22 mouse cellular contexts compared by ENCODE assay signal in the genomic region with DNA sequence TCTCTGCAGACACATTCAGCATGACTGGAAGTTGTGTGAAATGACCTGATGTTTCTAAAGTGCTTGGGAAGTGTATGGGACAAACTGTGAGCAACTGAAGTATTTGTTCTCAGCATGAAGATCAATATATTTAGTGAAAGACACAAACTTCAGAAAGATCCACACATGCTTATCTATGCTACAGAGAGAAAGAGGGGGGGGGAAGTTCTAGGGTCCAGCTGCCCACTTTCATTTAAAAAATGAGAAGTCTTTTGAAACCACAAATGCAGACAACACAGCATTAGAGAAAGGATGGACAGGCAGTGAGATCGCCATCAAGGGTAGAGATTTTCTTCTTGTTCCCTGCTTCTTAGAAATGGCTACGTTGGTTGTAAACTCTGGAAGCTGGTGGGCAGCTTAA.
DNase-seq lines count a peak whose midpoint lies in the region; ATAC-seq and TF ChIP-seq lines count a peak whose summit lies in the region.
"Had no signal": no experiment of that assay in that cellular context is flagged by ENCODE, and none has a peak within 500 bp of the region (broad histone marks: within the 10 kb centered on the region; RNA-seq: fewer than 3 reads in every experiment).

No protein-coding gene starts in this region.

- no peaks in the 10 kb centered on the region for H3K36me3 ChIP-seq in hindbrain, embryonic 10.5 days
- no peaks in the 10 kb centered on the region for H3K36me3 ChIP-seq in hindbrain, postnatal 0 days (ENCODE audit: insufficient read depth, low read length)
- H3K36me3 ChIP-seq in midbrain, embryonic 10.5 days, result no peaks in the 10 kb centered on the region
- H3K36me3 ChIP-seq in midbrain, embryonic 16.5 days (ENCODE audit: control insufficient read depth, insufficient read depth, low read length), result no peaks in the 10 kb centered on the region
- no peaks in the 10 kb centered on the region; the same call in 1 of the 2 replicates for H3K36me3 ChIP-seq in limb, embryonic 10.5 days
- H3K36me3 ChIP-seq in intestine, postnatal 0 days (ENCODE audit: control insufficient read depth, insufficient read depth), result no peaks in the 10 kb centered on the region
- H3K36me3 ChIP-seq: heart, embryonic 10.5 days; hindbrain, embryonic 13.5 days had no signal

- no peak for TF ChIP-seq CTCF in hindbrain, postnatal 0 days (IDR thresholded peaks at IDR 0.05; ENCODE audit: low read depth)
- TF ChIP-seq CTCF in intestine, postnatal 0 days (IDR thresholded peaks at IDR 0.05; ENCODE audit: low read depth), result no peak

- H3K27me3 ChIP-seq in hindbrain, embryonic 10.5 days (ENCODE audit: insufficient read depth, poor library complexity, severe bottlenecking), result no peaks in the 10 kb centered on the region
- H3K27me3 ChIP-seq in hindbrain, postnatal 0 days (ENCODE audit: insufficient read depth, low read length), result no peaks in the 10 kb centered on the region
- no peaks in the 10 kb centered on the region for H3K27me3 ChIP-seq in midbrain, embryonic 10.5 days (ENCODE audit: low read depth, poor library complexity, severe bottlenecking)
- H3K27me3 ChIP-seq in midbrain, embryonic 16.5 days (ENCODE audit: control insufficient read depth, insufficient read depth, low read depth, low read length), result no peaks in the 10 kb centered on the region
- no peaks in the 10 kb centered on the region for H3K27me3 ChIP-seq in limb, embryonic 10.5 days (ENCODE audit: low read depth, poor library complexity, severe bottlenecking)
- no peaks in the 10 kb centered on the region for H3K27me3 ChIP-seq in intestine, postnatal 0 days (replicated peaks; ENCODE audit: control insufficient read depth, insufficient read depth, low read length)
- H3K27me3 ChIP-seq: CH12.LX; hindbrain, embryonic 13.5 days had no signal

- no peak overlapping the region for H3K9ac ChIP-seq in hindbrain, postnatal 0 days (replicated peaks; ENCODE audit: low read length)
- H3K9ac ChIP-seq in midbrain, embryonic 16.5 days (ENCODE audit: low read depth, low read length), result no peak overlapping the region
- no peak overlapping the region for H3K9ac ChIP-seq in intestine, postnatal 0 days (ENCODE audit: low read depth, low read length)
- H3K9ac ChIP-seq: hindbrain, embryonic 13.5 days had no signal

- H3K4me1 ChIP-seq in hindbrain, embryonic 10.5 days (replicated peaks), result peaks cover 15% of the 10 kb centered on the region
- no peaks in the 10 kb centered on the region for H3K4me1 ChIP-seq in hindbrain, postnatal 0 days (ENCODE audit: insufficient read depth, low read length)
- H3K4me1 ChIP-seq in midbrain, embryonic 10.5 days, result peaks cover 28% of the 10 kb centered on the region
- no peaks in the 10 kb centered on the region for H3K4me1 ChIP-seq in midbrain, embryonic 16.5 days (ENCODE audit: control insufficient read depth, insufficient read depth, low read length)
- peaks cover 60% of the 10 kb centered on the region for H3K4me1 ChIP-seq in limb, embryonic 10.5 days
- no peaks in the 10 kb centered on the region for H3K4me1 ChIP-seq in intestine, postnatal 0 days (replicated peaks; ENCODE audit: control insufficient read depth, insufficient read depth, low read length)

- WGBS in hindbrain, embryonic 10.5 days, result 82% methylated on average over 2 of the region's 2 CpGs
- 89% methylated on average over 2 of the region's 2 CpGs for WGBS in hindbrain, postnatal 0 days
- WGBS in midbrain, embryonic 10.5 days, result 86% methylated on average over 2 of the region's 2 CpGs
- WGBS in midbrain, embryonic 16.5 days, result 78% methylated on average over 2 of the region's 2 CpGs
- 83% methylated on average over 2 of the region's 2 CpGs for WGBS in limb, embryonic 10.5 days
- WGBS in intestine, postnatal 0 days, result 89% methylated on average over 2 of the region's 2 CpGs

- no peaks in the 10 kb centered on the region for H3K9me3 ChIP-seq in hindbrain, embryonic 10.5 days
- H3K9me3 ChIP-seq in hindbrain, postnatal 0 days (ENCODE audit: low read length), result no peaks in the 10 kb centered on the region
- H3K9me3 ChIP-seq in midbrain, embryonic 10.5 days (replicated peaks), result no peaks in the 10 kb centered on the region
- no peaks in the 10 kb centered on the region for H3K9me3 ChIP-seq in midbrain, embryonic 16.5 days (replicated peaks; ENCODE audit: control insufficient read depth, low read length, poor library complexity, severe bottlenecking)
- no peaks in the 10 kb centered on the region for H3K9me3 ChIP-seq in limb, embryonic 10.5 days (replicated peaks)
- no peaks in the 10 kb centered on the region for H3K9me3 ChIP-seq in intestine, postnatal 0 days (ENCODE audit: control insufficient read depth)
- H3K9me3 ChIP-seq: heart, embryonic 10.5 days; hindbrain, embryonic 13.5 days had no signal

- no peak overlapping the region for H3K4me2 ChIP-seq in hindbrain, postnatal 0 days (ENCODE audit: low read depth, low read length)
- H3K4me2 ChIP-seq in midbrain, embryonic 16.5 days (ENCODE audit: low read length), result no peak overlapping the region
- H3K4me2 ChIP-seq in intestine, postnatal 0 days (replicated peaks; ENCODE audit: low read depth), result no peak overlapping the region
- H3K4me2 ChIP-seq: hindbrain, embryonic 13.5 days had no signal

- 0 out of 2 replicates have a peak overlapping the region, but pooled peaks have one; percentile 43 for H3K27ac ChIP-seq in hindbrain, embryonic 10.5 days
- H3K27ac ChIP-seq in hindbrain, postnatal 0 days, result no peak overlapping the region
- peak overlapping the region; percentile 67 for H3K27ac ChIP-seq in midbrain, embryonic 10.5 days (replicated peaks)
- no peak overlapping the region for H3K27ac ChIP-seq in midbrain, embryonic 16.5 days (ENCODE audit: low read length)
- H3K27ac ChIP-seq in limb, embryonic 10.5 days, result peak overlapping the region; percentile 83
- no peak overlapping the region for H3K27ac ChIP-seq in intestine, postnatal 0 days (ENCODE audit: low read depth, low read length)
- H3K27ac ChIP-seq: hindbrain, embryonic 13.5 days had no signal

- no peak overlapping the region for H3K4me3 ChIP-seq in hindbrain, embryonic 10.5 days
- no peak overlapping the region for H3K4me3 ChIP-seq in hindbrain, postnatal 0 days (ENCODE audit: low read length)
- H3K4me3 ChIP-seq in midbrain, embryonic 10.5 days, result no peak overlapping the region
- no peak overlapping the region for H3K4me3 ChIP-seq in midbrain, embryonic 16.5 days (ENCODE audit: low read depth, low read length)
- no peak overlapping the region for H3K4me3 ChIP-seq in limb, embryonic 10.5 days
- no peak overlapping the region for H3K4me3 ChIP-seq in intestine, postnatal 0 days (ENCODE audit: low read depth, low read length)
- H3K4me3 ChIP-seq: erythroblast, embryonic 14.5 days; heart, embryonic 10.5 days; hindbrain, embryonic 13.5 days had no signal

- no peak for ATAC-seq in hindbrain, postnatal 0 days
- ATAC-seq in midbrain, embryonic 16.5 days, result no peak
- ATAC-seq in intestine, postnatal 0 days, result no peak
- no peak for ATAC-seq in megakaryocyte, adult 5-6 weeks (ENCODE audit: poor library complexity, severe bottlenecking)
- ATAC-seq: activated CD4-positive, CD25-positive, alpha-beta regulatory T cell, adult 4 months; forebrain, embryonic 16.5 days; Patski had no signal

- no peak for DNase-seq in hindbrain, embryonic 10.5 days (ENCODE audit: low spot score)
- no peak for DNase-seq in hindbrain, postnatal 0 days (ENCODE audit: low spot score)
- DNase-seq in midbrain, embryonic 10.5 days (ENCODE audit: low spot score), result no peak
- DNase-seq in limb, embryonic 10.5 days (ENCODE audit: low spot score), result no peak
- DNase-seq: adrenal gland, postnatal 14 days; cerebellum, adult 11-12 months; cerebellum, adult 9-10 months; cerebellum, postnatal 25 days; gastrocnemius, postnatal 10 days; heart, adult 18-20 months; heart, postnatal 10 days; heart, postnatal 4 days had no signal

Comparison
In these comparisons a context has a peak if more than half of its experiments do, and no peak if none do; other contexts are left out.
1. H3K27ac ChIP-seq: peak in hindbrain, embryonic 10.5 days (single experiment), midbrain, embryonic 10.5 days (single experiment) and limb, embryonic 10.5 days (single experiment); none in hindbrain, postnatal 0 days (single experiment), midbrain, embryonic 16.5 days (single experiment) and intestine, postnatal 0 days (single experiment).